Mouse (Mus musculus) spleen, adult 2 months (tissue): ENCODE results near the gene Olfr689. TPM values are rescaled to one million over a fixed set of nuclear protein-coding genes. Genes with fewer than 3 reads are reported as not detected.

Source experiments
- DNase-seq, 2 experiments: peaks; one replicate each; pipeline versions ENCODE4 v3.0.0 to v3.0.0-alpha.2; 2012 to 2021; ENCODE audit warnings: low spot score in 2 of 2, low read depth in 1 of 2
- H3K27ac ChIP-seq: fragments of 200-500 bp; 2 replicates; pipeline ENCODE4 v1.5.1; 2012; ENCODE audit warnings: low read length, inconsistent platforms; ENCODE audit not compliant: insufficient read depth
- H3K27me3 ChIP-seq: fragments of 200-500 bp; 2 replicates; pipeline ENCODE4 v1.6.1; 2012; ENCODE audit warnings: mild to moderate bottlenecking, moderate library complexity, low read length, inconsistent platforms; ENCODE audit not compliant: control insufficient read depth, insufficient read depth
- H3K36me3 ChIP-seq: fragments of 200-500 bp; 2 replicates; pipeline ENCODE4 v1.6.1; 2012; ENCODE audit warnings: mild to moderate bottlenecking, low read length, inconsistent platforms; ENCODE audit not compliant: control insufficient read depth, insufficient read depth
- H3K4me1 ChIP-seq: fragments of 200-500 bp; 2 replicates; pipeline ENCODE4 v1.6.1; 2011; ENCODE audit warnings: inconsistent platforms; ENCODE audit not compliant: control insufficient read depth, insufficient read depth, insufficient read length
- H3K4me3 ChIP-seq: fragments of 200-500 bp; 2 replicates; pipeline ENCODE4 v1.5.1; 2011; ENCODE audit warnings: mild to moderate bottlenecking, inconsistent platforms; ENCODE audit not compliant: insufficient read depth, insufficient read length; ENCODE audit errors: extremely low read depth
- CTCF ChIP-seq: fragments of 200-500 bp; IDR thresholded peaks from 2 replicates; pipeline ENCODE4 v1.5.1; 2011; ENCODE audit warnings: mild to moderate bottlenecking, inconsistent platforms; ENCODE audit not compliant: insufficient read depth, insufficient read length, insufficient replicate concordance; ENCODE audit errors: extremely low read depth
- POLR2A ChIP-seq: fragments of 200-500 bp; IDR thresholded peaks from 2 replicates; pipeline ENCODE4 v1.6.1; 2011; ENCODE audit warnings: low read depth, low read length, inconsistent platforms
- WGBS: fragments of 180-500 bp; shearing (Covaris S2); methylation state at CpG from one replicate; pipeline ENCODE4 v1.1.7; 2018; 5-methylcytosine and 5-hydroxymethylcytosine counted together
- polyA plus RNA-seq: library from polyadenylated mRNA; depleted of rRNA; stranded (reverse); fragments of >200 nt; gene quantifications from 2 replicates; pipeline ENCODE4 v1.2.3, GENCODE M21; 2012; rRNA removed

Gene Olfr689
- not detected in 2 replicates for polyA plus RNA-seq

DNA sequence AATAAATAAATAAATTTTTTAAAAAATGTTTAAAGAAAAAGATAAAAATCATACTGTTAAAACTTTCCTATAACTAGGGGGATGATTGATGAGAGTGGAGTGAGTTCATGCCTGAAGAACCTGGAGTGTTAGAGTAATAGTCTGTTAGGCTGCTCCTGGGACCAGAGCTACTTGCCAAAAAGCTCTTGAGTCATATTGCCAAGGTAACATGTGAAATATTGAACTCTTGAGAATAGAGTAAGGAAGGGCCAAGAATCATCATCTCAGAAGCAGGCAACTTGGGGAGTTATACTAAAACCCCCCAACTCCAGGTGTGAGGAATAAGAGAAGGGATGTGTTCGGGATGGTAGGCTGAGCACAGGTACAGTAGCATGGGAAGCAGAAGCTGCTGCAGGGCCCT, at the start of gene Olfr689:
Olfr689 (plus strand) TSS at position 301 of the 400 bp plus-strand sequence.
- H3K36me3 ChIP-seq, result no peaks in the 10 kb centered on the region
- no peak within 1 kb of the TSS for H3K27ac ChIP-seq
- TF ChIP-seq POLR2A (no peak), CTCF (no peak)
- H3K27me3 ChIP-seq, result no peaks in the 10 kb centered on the region
- H3K4me1 ChIP-seq, result no peaks in the 10 kb centered on the region
- H3K4me3 ChIP-seq, result no peak within 1 kb of the TSS
- 86% methylated on average over 1 of the region's 1 CpGs for WGBS
- no peak for DNase-seq

DNA sequence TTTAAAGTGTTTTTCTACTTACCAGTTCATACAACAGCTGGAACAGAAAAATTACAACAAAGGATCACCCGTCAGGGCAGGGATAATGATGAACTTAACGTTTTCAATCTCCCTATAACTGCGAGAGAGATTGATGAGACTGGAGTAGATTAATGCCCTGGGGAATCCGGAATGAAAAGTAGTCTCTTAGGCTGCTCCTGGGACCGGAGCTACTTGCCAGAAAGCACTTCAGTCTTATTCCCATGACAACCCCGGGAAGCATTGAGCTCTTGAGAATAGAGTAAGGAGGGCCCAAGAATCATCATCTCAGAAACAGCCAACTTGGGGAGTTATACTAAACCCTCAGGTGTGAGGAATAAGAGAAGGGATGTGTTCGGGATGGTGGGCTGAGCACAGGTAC, 38.5 kb upstream of the Olfr689 start:
- H3K4me3 ChIP-seq, result no peak overlapping the region
- no peak overlapping the region for H3K27ac ChIP-seq
- TF ChIP-seq CTCF (no peak), POLR2A (no peak)
- no peaks in the 10 kb centered on the region for H3K27me3 ChIP-seq
- no peak for DNase-seq
- 79% methylated on average over 7 of the region's 7 CpGs for WGBS
- H3K4me1 ChIP-seq, result no peaks in the 10 kb centered on the region
- no peaks in the 10 kb centered on the region for H3K36me3 ChIP-seq

DNA sequence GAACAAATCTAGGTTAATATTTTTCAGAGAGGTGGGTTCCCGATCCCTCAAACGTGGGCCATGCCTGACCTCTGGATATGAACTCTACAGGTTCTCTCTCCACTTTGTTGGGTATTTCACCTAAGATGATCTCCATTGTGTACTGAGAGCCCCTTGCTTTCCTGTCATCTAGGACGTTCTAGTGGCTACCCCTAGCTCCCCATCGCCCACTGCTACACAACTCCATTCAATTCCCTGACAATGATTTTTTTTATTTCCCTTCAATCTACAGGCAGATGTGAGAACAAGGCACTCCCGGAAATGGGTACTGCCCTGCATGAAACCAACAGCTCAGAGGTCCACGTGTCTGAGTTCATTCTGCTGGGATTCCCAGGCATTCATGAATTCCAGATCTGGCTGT, 23.2 kb upstream of the Olfr689 start, which contains the start of gene Olfr688:
Olfr688 (plus strand) TSS at position 301 of the 400 bp plus-strand sequence.
- no peak within 1 kb of the TSS for H3K27ac ChIP-seq
- DNase-seq, result no peak
- H3K27me3 ChIP-seq, result no peaks in the 10 kb centered on the region
- TF ChIP-seq CTCF, result no peak
- TF ChIP-seq POLR2A, result no peak
- no peaks in the 10 kb centered on the region for H3K4me1 ChIP-seq
- no peak within 1 kb of the TSS for H3K4me3 ChIP-seq
- no peaks in the 10 kb centered on the region for H3K36me3 ChIP-seq
- WGBS, result 77% methylated on average over 6 of the region's 6 CpGs

DNA sequence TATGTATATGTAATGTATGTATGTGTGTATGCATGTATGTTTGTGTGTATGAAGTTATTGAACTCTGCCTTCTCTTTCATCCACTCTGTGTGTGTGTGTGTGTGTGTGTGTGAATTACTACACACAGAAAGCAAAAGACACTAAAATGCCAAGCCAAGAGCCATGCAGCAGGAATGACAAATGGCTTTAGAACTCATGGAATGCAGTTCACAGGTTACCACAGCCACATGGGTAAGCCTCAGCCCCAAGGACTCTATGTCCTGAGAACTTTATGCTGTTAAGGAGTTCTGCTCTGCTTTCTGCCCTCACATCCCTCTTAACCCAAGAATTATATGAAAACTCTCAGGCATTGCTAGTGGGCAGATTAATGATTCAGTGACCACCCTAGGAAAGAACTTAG, 20.9 kb upstream of the Olfr689 start:
- Histone ChIP-seq H3K27me3 (no peaks in the 10 kb centered on the region), H3K27ac (no peak overlapping the region), H3K4me3 (no peak overlapping the region), H3K36me3 (no peaks in the 10 kb centered on the region), H3K4me1 (no peaks in the 10 kb centered on the region)
- TF ChIP-seq CTCF (no peak), POLR2A (no peak)
- no peak for DNase-seq

DNA sequence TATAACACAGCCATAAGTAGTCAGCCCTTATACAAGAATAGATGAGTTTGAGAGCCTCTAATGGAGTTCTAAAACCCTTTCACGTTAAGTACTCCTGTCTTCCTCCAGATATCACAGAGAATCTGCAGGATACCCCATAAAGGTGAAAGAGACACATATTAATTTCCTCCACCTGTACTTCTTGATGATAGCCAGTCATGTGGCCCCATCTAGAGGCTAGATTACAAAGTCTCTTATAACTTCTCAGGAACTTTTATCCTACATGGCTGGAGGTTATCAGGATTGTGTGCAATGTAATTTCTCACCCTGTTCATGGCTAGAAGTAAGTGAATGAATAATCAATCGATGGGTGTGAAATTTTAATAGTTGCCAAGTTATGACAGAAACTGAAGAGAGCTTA, 14.3 kb downstream of the Olfr689 start:
- no peak for DNase-seq
- WGBS, result 72% methylated on average over 2 of the region's 2 CpGs
- Histone ChIP-seq H3K4me3 (no peak overlapping the region), H3K4me1 (no peaks in the 10 kb centered on the region), H3K27ac (no peak overlapping the region), H3K36me3 (no peaks in the 10 kb centered on the region), H3K27me3 (no peaks in the 10 kb centered on the region)
- TF ChIP-seq CTCF, result no peak
- no peak for TF ChIP-seq POLR2A

DNA sequence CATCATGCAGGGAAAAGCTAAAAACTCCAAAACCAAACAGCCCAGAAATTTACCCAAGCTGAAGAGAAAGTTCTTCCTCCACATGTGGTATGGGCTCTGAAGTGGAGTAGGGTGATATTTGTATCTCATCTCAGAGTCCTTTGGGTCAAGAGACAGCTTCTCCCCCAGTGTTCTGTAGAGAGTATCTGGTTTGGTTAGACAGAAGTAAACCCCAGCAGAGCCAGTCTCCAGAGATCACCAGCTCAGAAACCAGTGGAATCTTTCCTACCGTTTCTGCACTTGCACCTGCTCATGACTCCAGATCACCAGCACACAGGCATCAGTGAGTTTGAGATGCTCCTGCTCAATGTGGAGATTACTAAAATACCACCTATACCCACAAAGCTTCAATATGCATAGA, 23.0 kb downstream of the Olfr689 start, which contains the start of gene Olfr690:
Olfr690 (minus strand) TSS at position 101 of the 400 bp plus-strand sequence.
- Histone ChIP-seq H3K27me3 (no peaks in the 10 kb centered on the region), H3K4me3 (no peak within 1 kb of the TSS), H3K36me3 (no peaks in the 10 kb centered on the region), H3K4me1 (no peaks in the 10 kb centered on the region), H3K27ac (no peak within 1 kb of the TSS)
- no peak for TF ChIP-seq POLR2A
- no peak for TF ChIP-seq CTCF
- WGBS, result 80% methylated on average over 1 of the region's 1 CpGs
- no peak for DNase-seq

DNA sequence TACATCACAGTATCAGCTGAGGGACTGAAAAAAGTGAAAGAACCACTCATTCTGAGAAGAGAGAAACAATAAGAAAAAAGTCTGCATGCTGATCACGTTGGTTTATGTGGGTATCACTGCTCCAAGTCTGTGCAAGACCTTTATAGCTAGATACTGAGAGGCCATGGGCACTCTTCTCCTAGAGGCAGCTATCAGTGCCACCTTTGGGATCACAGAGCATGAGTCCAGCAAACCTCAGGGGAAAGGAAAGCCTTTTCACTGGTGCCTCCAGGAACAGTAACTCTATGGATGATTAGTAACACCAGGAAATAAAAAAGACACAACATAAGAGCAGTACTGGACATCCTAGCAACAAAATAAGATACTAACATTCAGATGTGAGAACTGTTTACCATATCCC, 31.2 kb downstream of the Olfr689 start, which contains the start of gene Olfr691:
Olfr691 (minus strand) TSS at position 101 of the 400 bp plus-strand sequence.
- no peaks in the 10 kb centered on the region for H3K36me3 ChIP-seq
- no peaks in the 10 kb centered on the region for H3K27me3 ChIP-seq
- TF ChIP-seq POLR2A (no peak), CTCF (no peak)
- no peaks in the 10 kb centered on the region for H3K4me1 ChIP-seq
- 41% methylated on average over 1 of the region's 1 CpGs for WGBS
- H3K27ac ChIP-seq, result no peak within 1 kb of the TSS
- DNase-seq, result no peak
- no peak within 1 kb of the TSS for H3K4me3 ChIP-seq
